Mouse (Mus musculus) heart, postnatal 0 days (tissue): Measurements from ENCODE around the gene Cd300lg.

Experiments
- CTCF ChIP-seq: IDR thresholded peaks from 2 replicates; pipeline ENCODE4 v1.5.1; 2016; ENCODE audit warnings: antibody characterized with exemption, control low read depth, low read depth
- EP300 ChIP-seq: IDR thresholded peaks from 2 replicates; pipeline ENCODE4 v1.6.1; 2016; ENCODE audit warnings: antibody characterized with exemption, low read depth

DNA sequence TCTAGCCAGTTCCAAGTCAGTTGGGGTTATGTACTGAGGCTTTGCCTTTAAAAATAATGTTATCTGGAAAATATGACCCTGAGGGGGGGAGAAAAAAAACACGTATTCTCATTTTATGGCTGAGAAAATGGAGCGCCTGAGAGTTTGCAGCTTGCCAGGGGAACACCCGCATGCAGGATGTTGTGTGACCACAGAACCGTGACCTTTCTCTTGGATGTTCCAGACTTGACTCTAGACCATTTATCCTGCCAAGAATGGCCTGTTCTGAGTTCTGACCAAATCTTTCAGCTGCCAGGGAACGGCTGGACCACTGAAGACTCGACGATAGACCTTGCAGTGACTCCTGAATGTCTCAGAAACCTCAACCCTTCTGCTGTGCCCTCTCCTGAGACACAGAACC, 11.9 kb downstream of the Cd300lg start:
- TF ChIP-seq CTCF = no peak
- TF ChIP-seq EP300 = no peak
